Mouse (Mus musculus) lung, embryonic 15.5 days (tissue): ENCODE results near the gene Tpm4. TPM values are rescaled to one million over a fixed set of nuclear protein-coding genes. Genes with fewer than 3 reads are reported as not detected.

Source experiments
- ATAC-seq: fragments of 200-750 bp; cut with Nextera tagmentation; 2 replicates; pipeline ENCODE4 v1.8.0; 2017; ENCODE audit warnings: moderate number of reproducible peaks, borderline replicate concordance; ENCODE audit not compliant: low FRiP score, low TSS enrichment; ENCODE audit errors: extremely low read depth
- H3K27ac ChIP-seq: fragments of 300-500 bp; sonication (generic); 2 replicates; pipeline ENCODE4 v1.5.1; 2015; ENCODE audit warnings: moderate library complexity, mild to moderate bottlenecking, inconsistent platforms
- H3K27me3 ChIP-seq: fragments of 300-500 bp; sonication (generic); 2 replicates; pipeline ENCODE4 v1.6.1; 2015; ENCODE audit warnings: inconsistent platforms
- H3K36me3 ChIP-seq: fragments of 300-500 bp; sonication (generic); 2 replicates; pipeline ENCODE4 v1.6.1; 2015; ENCODE audit warnings: inconsistent platforms
- H3K4me1 ChIP-seq: fragments of 300-500 bp; sonication (generic); 2 replicates; pipeline ENCODE4 v1.6.1; 2015; ENCODE audit warnings: inconsistent platforms
- H3K4me2 ChIP-seq: fragments of 300-500 bp; sonication (generic); 2 replicates; pipeline ENCODE4 v1.6.1; 2015; ENCODE audit warnings: inconsistent platforms, mild to moderate bottlenecking, moderate library complexity
- H3K4me3 ChIP-seq: fragments of 300-500 bp; sonication (generic); 2 replicates; pipeline ENCODE4 v1.5.1; 2015; ENCODE audit warnings: mild to moderate bottlenecking, inconsistent platforms
- H3K9ac ChIP-seq: fragments of 300-500 bp; sonication (generic); 2 replicates; pipeline ENCODE4 v1.6.1; 2015; ENCODE audit warnings: inconsistent platforms
- H3K9me3 ChIP-seq: fragments of 300-500 bp; sonication (generic); 2 replicates; pipeline ENCODE4 v1.6.1; 2016; ENCODE audit warnings: inconsistent platforms
- WGBS: fragments of 180-500 bp; shearing (Covaris S2); methylation state at CpG from one replicate; pipeline ENCODE4 v1.1.7; 2015; 5-methylcytosine and 5-hydroxymethylcytosine counted together
- polyA plus RNA-seq: library from polyadenylated mRNA; unstranded; fragments of >200 nt; fragmentation: Nextera tagmentation; extraction: Ambion mirVana; gene quantifications from 2 replicates; pipeline ENCODE4 v1.2.1, GENCODE M21; 2015

The Tpm4 gene
- polyA plus RNA-seq, 1 experiment from 2014 or later: 923 TPM

- no peaks in the 10 kb centered on the region for H3K27me3 ChIP-seq
- H3K4me1 ChIP-seq: peaks cover 24% of the 10 kb centered on the region
- no peaks in the 10 kb centered on the region for H3K9me3 ChIP-seq
- H3K4me3 ChIP-seq: no peak overlapping the region
- no peak overlapping the region for H3K27ac ChIP-seq
- 0 out of 2 replicates have a peak overlapping the region, but pooled peaks have one; percentile 62 for H3K4me2 ChIP-seq
- no peak for ATAC-seq
- no peak overlapping the region for H3K9ac ChIP-seq
- peaks cover 7% of the 10 kb centered on the region for H3K36me3 ChIP-seq
These were observed 28.0 kb downstream of the Tpm4 start for GRCm38 (mm10) chr8:72162821-72163220.

GRCm38 (mm10) chr8:72169098-72169668 is 34.4 kb downstream of the Tpm4 start:
- no peak overlapping the region for H3K4me3 ChIP-seq
- peaks cover 68% of the 10 kb centered on the region for H3K36me3 ChIP-seq
- H3K27me3 ChIP-seq: no peaks in the 10 kb centered on the region
- 83% methylated on average over 3 of the region's 3 CpGs for WGBS
- no peaks in the 10 kb centered on the region for H3K9me3 ChIP-seq
- H3K27ac ChIP-seq: no peak overlapping the region
- H3K9ac ChIP-seq: no peak overlapping the region
- no peak for ATAC-seq
- no peak overlapping the region for H3K4me2 ChIP-seq
- no peaks in the 10 kb centered on the region for H3K4me1 ChIP-seq

DNA sequence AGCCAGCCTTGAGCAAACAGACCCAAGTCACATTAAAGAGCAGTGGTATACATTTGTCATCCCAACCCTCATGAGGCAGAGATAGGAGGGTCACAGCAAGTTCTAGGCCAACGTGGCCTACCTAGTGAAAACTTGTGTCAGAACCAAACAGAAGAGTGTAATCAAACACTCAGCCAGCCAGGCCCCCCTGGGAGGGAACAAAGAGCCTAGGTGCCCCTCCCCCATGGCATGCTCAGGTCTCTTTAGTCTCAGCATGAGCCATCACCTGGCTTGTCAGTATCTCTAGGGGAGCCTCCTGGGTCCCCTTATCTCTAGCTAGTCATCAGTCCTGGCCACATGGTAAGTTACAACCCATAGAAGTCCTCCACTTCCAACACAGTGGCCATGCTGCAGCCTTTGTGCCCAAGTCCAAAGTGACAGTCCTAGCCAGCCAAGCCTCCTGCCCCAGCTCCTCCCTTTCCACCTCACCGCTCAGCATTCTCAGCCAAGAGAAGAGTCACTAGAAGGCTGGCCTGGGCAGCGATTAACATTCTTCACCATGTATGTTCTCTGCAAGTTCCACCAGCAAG is 35.0 kb downstream of the Tpm4 start:
- Histone ChIP-seq H3K4me2 (no peak overlapping the region), H3K4me3 (no peak overlapping the region), H3K9me3 (no peaks in the 10 kb centered on the region), H3K9ac (no peak overlapping the region), H3K4me1 (no peaks in the 10 kb centered on the region), H3K27me3 (no peaks in the 10 kb centered on the region), H3K27ac (no peak overlapping the region), H3K36me3 (peaks cover 71% of the 10 kb centered on the region)
- 60% methylated on average over 3 of the region's 3 CpGs for WGBS
- ATAC-seq: no peak

- no peak overlapping the region for H3K9ac ChIP-seq
- H3K27ac ChIP-seq: no peak overlapping the region
- H3K9me3 ChIP-seq: no peaks in the 10 kb centered on the region
- H3K27me3 ChIP-seq: no peaks in the 10 kb centered on the region
- H3K4me1 ChIP-seq: no peaks in the 10 kb centered on the region
- H3K36me3 ChIP-seq: peaks cover 79% of the 10 kb centered on the region
- H3K4me3 ChIP-seq: no peak overlapping the region
- no peak overlapping the region for H3K4me2 ChIP-seq
- no peak for ATAC-seq
- 63% methylated on average over 5 of the region's 5 CpGs for WGBS
These were observed 42.7 kb downstream of the Tpm4 start for GRCm38 (mm10) chr8:72177346-72177925.

DNA sequence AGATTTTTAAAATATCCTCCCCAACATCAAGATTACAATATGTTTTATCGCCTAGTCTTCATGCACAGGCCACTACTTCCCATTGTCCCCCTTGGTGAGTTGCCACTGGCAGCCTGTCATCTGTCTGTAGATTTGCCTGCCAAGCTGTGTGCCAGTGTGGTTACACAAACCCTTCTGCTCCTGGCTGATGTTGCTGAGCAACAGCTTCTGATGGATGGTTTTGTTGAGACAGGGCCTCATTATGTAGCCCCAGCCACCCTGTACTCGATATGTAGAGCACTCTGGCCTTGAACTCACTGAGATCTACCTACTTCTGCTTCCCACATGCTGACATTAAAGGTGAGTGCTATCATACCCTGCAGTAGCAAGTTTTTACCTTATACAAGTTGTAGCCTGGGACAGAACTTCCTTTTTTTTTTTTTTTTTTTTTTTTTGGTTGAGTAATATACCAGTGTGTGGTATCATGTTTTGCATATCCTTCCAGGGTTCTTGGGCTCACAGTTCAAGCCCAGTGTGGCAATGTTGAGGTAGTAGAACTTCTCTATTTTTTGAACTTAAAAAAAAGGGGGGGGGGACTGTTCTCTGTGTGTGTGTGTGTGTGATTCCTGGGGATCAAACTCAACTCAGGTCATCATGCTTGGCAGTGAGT is 48.9 kb downstream of the Tpm4 start:
- H3K9me3 ChIP-seq: no peaks in the 10 kb centered on the region
- no peak overlapping the region for H3K4me2 ChIP-seq
- 67% methylated on average over 2 of the region's 2 CpGs for WGBS
- no peak overlapping the region for H3K9ac ChIP-seq
- H3K4me3 ChIP-seq: no peak overlapping the region
- H3K27me3 ChIP-seq: no peaks in the 10 kb centered on the region
- no peak for ATAC-seq
- H3K27ac ChIP-seq: no peak overlapping the region
- H3K36me3 ChIP-seq: peaks cover 24% of the 10 kb centered on the region
- no peaks in the 10 kb centered on the region for H3K4me1 ChIP-seq

DNA sequence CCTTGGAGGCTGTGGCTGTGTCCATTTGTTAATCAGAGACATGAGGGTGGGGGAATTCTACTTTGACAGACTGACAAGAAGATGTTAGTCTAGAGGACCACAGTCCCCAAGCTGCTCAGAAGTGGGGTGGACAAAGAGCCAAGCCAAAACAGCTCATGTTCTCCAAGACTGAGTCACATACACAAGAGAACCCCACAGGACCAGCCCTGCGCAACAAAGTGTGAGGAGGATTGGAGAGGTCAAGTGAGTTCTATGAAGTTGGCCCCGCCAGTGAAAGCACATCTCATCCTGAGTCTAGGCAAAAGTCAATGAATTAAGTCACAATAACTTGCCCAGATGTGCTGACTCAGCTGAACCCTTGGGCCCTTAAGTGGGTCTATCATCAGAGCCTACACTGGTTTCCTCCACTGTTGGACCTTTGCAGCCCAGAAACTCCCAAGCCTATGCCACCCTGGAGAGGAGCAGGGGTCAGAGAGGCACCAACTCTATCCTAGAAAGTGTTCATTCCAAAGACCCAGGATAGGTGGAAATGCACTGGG is 53.1 kb downstream of the Tpm4 start:
- 72% methylated on average over 2 of the region's 2 CpGs for WGBS
- Histone ChIP-seq H3K27ac (no peak overlapping the region), H3K9me3 (no peaks in the 10 kb centered on the region), H3K36me3 (no peaks in the 10 kb centered on the region), H3K27me3 (no peaks in the 10 kb centered on the region), H3K9ac (no peak overlapping the region), H3K4me2 (no peak overlapping the region), H3K4me3 (no peak overlapping the region), H3K4me1 (peaks cover 16% of the 10 kb centered on the region)
- ATAC-seq: no peak

GRCm38 (mm10) chr8:72189417-72190214 is 54.8 kb downstream of the Tpm4 start, which contains the start of gene Hsh2d:
Hsh2d (plus strand) TSS chr8:72189638.
- H3K4me1 ChIP-seq: peaks cover 16% of the 10 kb centered on the region
- no peaks in the 10 kb centered on the region for H3K36me3 ChIP-seq
- H3K4me2 ChIP-seq: peak within 1 kb of the TSS; percentile 34
- peak within 1 kb of the TSS; percentile 82 for H3K27ac ChIP-seq
- H3K4me3 ChIP-seq: peak within 1 kb of the TSS; percentile 15; the same call in 1 of the 2 replicates
- ATAC-seq: peak; percentile 71
- no peaks in the 10 kb centered on the region for H3K27me3 ChIP-seq
- 48% methylated on average over 12 of the region's 12 CpGs for WGBS
- no peaks in the 10 kb centered on the region for H3K9me3 ChIP-seq
- H3K9ac ChIP-seq: 0 out of 2 replicates have a peak within 1 kb of the TSS, but pooled peaks have one; percentile 1

DNA sequence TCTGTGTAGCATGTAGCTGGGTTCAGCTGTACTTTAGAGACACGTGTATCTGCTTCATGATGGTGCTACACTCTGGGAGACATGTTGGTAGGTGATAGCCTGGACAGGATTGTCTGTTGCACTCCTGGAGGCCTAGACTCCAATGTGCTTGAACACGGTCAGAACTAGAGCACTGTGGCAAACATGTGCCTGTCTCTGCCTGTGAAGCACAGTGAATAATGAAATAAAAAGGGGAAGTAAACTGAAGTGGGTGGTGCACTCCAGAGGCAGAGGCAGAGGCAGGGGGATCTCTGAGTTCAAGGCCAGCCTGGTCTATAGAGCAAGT is 55.4 kb downstream of the Tpm4 start:
- 54% methylated on average over 2 of the region's 2 CpGs for WGBS
- ATAC-seq: 0 out of 2 replicates have a peak, but pooled peaks have one; percentile 3
- H3K36me3 ChIP-seq: no peaks in the 10 kb centered on the region
- no peaks in the 10 kb centered on the region for H3K27me3 ChIP-seq
- H3K4me2 ChIP-seq: no peak overlapping the region
- H3K4me3 ChIP-seq: no peak overlapping the region
- H3K9ac ChIP-seq: no peak overlapping the region
- H3K27ac ChIP-seq: peak overlapping the region; percentile 82
- H3K4me1 ChIP-seq: peaks cover 16% of the 10 kb centered on the region
- no peaks in the 10 kb centered on the region for H3K9me3 ChIP-seq

- H3K27me3 ChIP-seq: no peaks in the 10 kb centered on the region
- ATAC-seq: no peak
- H3K4me1 ChIP-seq: peaks cover 16% of the 10 kb centered on the region
- H3K9ac ChIP-seq: no peak overlapping the region
- no peaks in the 10 kb centered on the region for H3K36me3 ChIP-seq
- H3K9me3 ChIP-seq: no peaks in the 10 kb centered on the region
- H3K27ac ChIP-seq: no peak overlapping the region
- no peak overlapping the region for H3K4me3 ChIP-seq
- no peak overlapping the region for H3K4me2 ChIP-seq
These were observed 57.3 kb downstream of the Tpm4 start for GRCm38 (mm10) chr8:72192065-72192464.

GRCm38 (mm10) chr8:72197997-72198396 is 63.2 kb downstream of the Tpm4 start:
- no peak for ATAC-seq
- Histone ChIP-seq H3K9me3 (0 out of 2 replicates have a peak, but pooled peaks cover 3% of the 10 kb centered on the region), H3K27ac (no peak overlapping the region), H3K36me3 (no peaks in the 10 kb centered on the region), H3K4me2 (no peak overlapping the region), H3K27me3 (no peaks in the 10 kb centered on the region), H3K4me3 (no peak overlapping the region), H3K9ac (no peak overlapping the region), H3K4me1 (no peaks in the 10 kb centered on the region)
- WGBS: 54% methylated on average over 8 of the region's 8 CpGs
